Mouse (Mus musculus): ENCODE measurements around the gene Vmn1r169.
"Not testable (repeated sequence)": the region's sequence is repeated elsewhere in the genome, so short reads cannot be mapped to it uniquely, and the experiment has no call there.

Gene Vmn1r169

DNA sequence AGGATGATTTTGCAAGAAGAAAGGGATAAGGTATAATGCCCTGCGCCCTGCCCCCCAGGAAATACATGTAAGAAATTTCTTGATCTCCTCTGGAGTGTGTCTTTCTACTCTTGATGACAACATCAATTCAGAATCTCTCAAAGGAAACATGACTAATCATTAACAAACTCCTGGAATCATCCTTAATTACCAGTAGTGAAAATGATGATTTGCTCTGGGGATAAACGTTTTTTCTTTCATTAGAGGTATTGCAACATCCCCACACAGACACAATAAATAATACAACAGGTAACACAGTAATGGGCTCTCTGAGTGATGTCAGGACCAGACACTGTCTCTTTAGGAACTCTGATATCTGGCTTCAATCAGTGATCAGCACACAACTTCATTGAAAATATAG is at the start of gene Vmn1r169:
Gene Vmn1r169 (plus strand): TSS at position 301 of the 400 bp plus-strand sequence.
- DNase-seq (ENCODE audit: low spot score) = not testable (repeated sequence)

DNA sequence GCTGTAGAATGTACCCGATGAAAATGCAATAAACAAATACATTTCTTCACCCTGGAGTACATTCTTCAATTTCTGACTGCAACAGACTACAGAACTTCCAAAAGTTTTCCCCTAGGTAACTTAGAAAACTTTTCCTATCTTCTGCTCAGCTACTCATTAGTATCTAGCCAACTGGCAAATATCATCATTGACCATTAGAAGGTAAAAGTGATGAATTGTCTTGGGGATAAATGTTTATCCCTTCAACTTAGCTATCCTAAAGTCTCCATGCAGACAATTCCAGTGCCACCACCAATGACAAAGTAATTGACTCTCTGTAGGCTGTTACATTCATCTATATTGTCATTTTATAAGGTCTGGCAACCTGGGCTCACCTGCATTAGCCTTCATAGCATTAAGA is 35.9 kb upstream of the Vmn1r169 start, which contains the start of gene Vmn1r168:
Gene Vmn1r168 (plus strand): TSS at position 301 of the 400 bp plus-strand sequence.
- not testable (repeated sequence) for DNase-seq (ENCODE audit: low spot score)

DNA sequence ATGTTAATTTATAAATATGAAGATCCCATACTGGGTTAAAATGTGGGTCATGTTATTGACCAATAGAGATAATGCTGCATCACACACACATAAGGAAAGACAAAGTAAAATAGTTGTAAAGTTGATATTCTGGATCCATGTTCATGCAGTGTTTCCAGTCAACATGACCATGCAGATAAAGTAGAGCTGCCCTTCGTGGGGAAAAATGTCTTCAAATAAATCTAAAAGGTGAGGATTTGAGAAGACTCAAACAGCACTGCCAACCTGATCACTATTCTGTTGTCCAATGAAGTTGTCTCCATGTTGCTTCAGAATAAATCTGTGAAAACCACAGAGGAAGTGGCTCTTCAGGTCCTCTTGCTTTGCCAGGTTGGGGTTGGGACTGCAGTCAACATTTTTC is 30.5 kb downstream of the Vmn1r169 start, which contains the start of gene Vmn1r170:
Gene Vmn1r170 (plus strand): TSS at position 301 of the 400 bp plus-strand sequence.
- not testable (repeated sequence) for DNase-seq (ENCODE audit: low spot score)
